Mouse (Mus musculus) limb, embryonic 11.5 days (tissue): ENCODE results near the gene Tk1. TPM values are rescaled to one million over a fixed set of nuclear protein-coding genes. Genes with fewer than 3 reads are reported as not detected.

Experiments
- ATAC-seq: fragments of 200-750 bp; cut with Nextera tagmentation; 2 replicates; pipeline ENCODE4 v1.8.0; 2017; ENCODE audit warnings: low read depth; ENCODE audit not compliant: insufficient number of reproducible peaks, low FRiP score, low TSS enrichment
- DNase-seq: peaks from one replicate; pipeline ENCODE4 v3.0.0-alpha.2; 2015; ENCODE audit warnings: low spot score
- H3K27ac ChIP-seq: fragments of 300-500 bp; sonication (generic); replicated peaks from 2 replicates; pipeline ENCODE4 v1.5.1; 2014; ENCODE audit warnings: low read depth, mild to moderate bottlenecking, low read length
- H3K27me3 ChIP-seq: fragments of 300-500 bp; sonication (generic); 2 replicates; pipeline ENCODE4 v1.6.1; 2014; ENCODE audit warnings: mild to moderate bottlenecking, low read length, mixed read lengths; ENCODE audit not compliant: control insufficient read depth, insufficient read depth
- H3K36me3 ChIP-seq: fragments of 300-500 bp; sonication (generic); 2 replicates; pipeline ENCODE4 v1.6.1; 2014; ENCODE audit warnings: mild to moderate bottlenecking, low read length, moderate library complexity, mixed read lengths; ENCODE audit not compliant: control insufficient read depth, insufficient read depth
- H3K4me1 ChIP-seq: fragments of 300-500 bp; sonication (generic); 2 replicates; pipeline ENCODE4 v1.6.1; 2014; ENCODE audit warnings: low read length, mixed read lengths; ENCODE audit not compliant: control insufficient read depth, insufficient read depth
- H3K4me2 ChIP-seq: fragments of 300-500 bp; sonication (generic); 2 replicates; pipeline ENCODE4 v1.6.1; 2014; ENCODE audit warnings: low read depth, mild to moderate bottlenecking, moderate library complexity; ENCODE audit not compliant: severe bottlenecking
- H3K4me3 ChIP-seq: fragments of 300-500 bp; sonication (generic); 2 replicates; pipeline ENCODE4 v1.5.1; 2014; ENCODE audit warnings: low read depth, low read length
- H3K9ac ChIP-seq: fragments of 300-500 bp; sonication (generic); 2 replicates; pipeline ENCODE4 v1.6.1; 2014; ENCODE audit warnings: mild to moderate bottlenecking, low read length
- H3K9me3 ChIP-seq: fragments of 300-500 bp; sonication (generic); 2 replicates; pipeline ENCODE4 v1.6.1; 2016; ENCODE audit warnings: low read length; ENCODE audit not compliant: control insufficient read depth
- WGBS: fragments of 180-500 bp; shearing (Covaris S2); extraction: QIAGEN DNeasy Blood & Tissue Kit; methylation state at CpG from one replicate; pipeline ENCODE4 v1.1.7; 2014; 5-methylcytosine and 5-hydroxymethylcytosine counted together
- polyA plus RNA-seq: library from polyadenylated mRNA; unstranded; fragments of >200 nt; fragmentation: Nextera tagmentation; extraction: Ambion mirVana; gene quantifications from 2 replicates; pipeline ENCODE4 v1.2.1, GENCODE M21; 2014

Tk1 gene
- polyA plus RNA-seq, 1 experiment from 2014 or later: 138 TPM

GRCm38 (mm10) chr11:117776085-117776792 is 49.7 kb downstream of the Tk1 start:
- Histone ChIP-seq H3K9ac (no peak overlapping the region; the same call in 1 of the 2 replicates), H3K4me3 (no peak overlapping the region), H3K27ac (no peak overlapping the region), H3K4me1 (peaks cover 22% of the 10 kb centered on the region), H3K36me3 (peaks cover 5% of the 10 kb centered on the region), H3K9me3 (no peaks in the 10 kb centered on the region), H3K4me2 (no peak overlapping the region), H3K27me3 (no peaks in the 10 kb centered on the region)
- no peak for DNase-seq
- no peak for ATAC-seq
- 91% methylated on average over 14 of the region's 14 CpGs for WGBS

GRCm38 (mm10) chr11:117775540-117775939 is 50.4 kb downstream of the Tk1 start:
- no peaks in the 10 kb centered on the region for H3K27me3 ChIP-seq
- H3K4me2 ChIP-seq: no peak overlapping the region
- no peak overlapping the region for H3K27ac ChIP-seq
- H3K9ac ChIP-seq: no peak overlapping the region
- H3K36me3 ChIP-seq: peaks cover 5% of the 10 kb centered on the region
- 92% methylated on average over 13 of the region's 13 CpGs for WGBS
- no peaks in the 10 kb centered on the region for H3K9me3 ChIP-seq
- ATAC-seq (no peak), DNase-seq (no peak)
- H3K4me3 ChIP-seq: no peak overlapping the region
- peaks cover 17% of the 10 kb centered on the region for H3K4me1 ChIP-seq

DNA sequence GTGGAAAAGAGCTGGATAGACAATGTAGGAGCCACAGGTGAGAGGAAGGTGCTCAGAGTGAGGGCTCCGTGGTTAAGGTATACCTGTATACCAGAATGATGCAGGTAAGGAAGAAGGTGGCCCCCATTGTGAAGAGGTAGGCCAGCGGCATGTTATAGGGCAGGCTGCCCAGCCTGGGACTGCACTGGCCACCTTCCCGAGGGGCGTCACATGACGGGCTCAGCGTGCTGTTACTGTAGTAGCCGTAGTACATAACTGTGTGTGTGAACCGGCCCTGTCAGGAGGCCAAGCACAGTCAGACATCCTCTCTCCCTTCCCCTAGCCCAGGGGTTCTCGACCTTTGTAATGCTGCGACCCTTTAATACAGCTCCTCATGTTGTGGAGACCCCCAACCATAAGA is 51.0 kb downstream of the Tk1 start:
- Histone ChIP-seq H3K36me3 (peaks cover 5% of the 10 kb centered on the region), H3K4me2 (no peak overlapping the region), H3K27me3 (no peaks in the 10 kb centered on the region), H3K4me1 (peaks cover 12% of the 10 kb centered on the region), H3K4me3 (no peak overlapping the region), H3K9ac (no peak overlapping the region), H3K27ac (no peak overlapping the region), H3K9me3 (no peaks in the 10 kb centered on the region)
- DNase-seq: no peak
- WGBS: 94% methylated on average over 10 of the region's 10 CpGs
- no peak for ATAC-seq

DNA sequence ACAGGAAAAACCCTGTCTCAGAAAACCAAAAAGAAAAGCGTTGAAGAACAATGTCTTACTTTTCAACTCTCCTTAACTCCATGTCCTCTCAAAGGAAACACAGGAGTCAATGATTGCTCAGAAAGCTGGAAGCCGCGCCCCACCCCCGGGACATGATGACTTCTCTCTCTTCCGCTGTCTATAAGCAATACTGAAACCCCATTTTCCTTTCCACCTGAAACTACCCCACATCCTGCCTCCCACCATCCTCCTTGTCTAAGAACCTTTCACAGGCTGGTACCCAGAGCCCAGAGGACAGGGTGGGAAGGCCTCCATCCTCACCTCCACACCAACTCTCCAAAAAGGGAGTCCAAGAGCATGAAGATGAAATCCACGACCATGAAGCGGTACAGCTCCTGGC is 53.5 kb downstream of the Tk1 start:
- no peak for ATAC-seq
- peaks cover 5% of the 10 kb centered on the region for H3K36me3 ChIP-seq
- no peak overlapping the region for H3K4me2 ChIP-seq
- no peaks in the 10 kb centered on the region for H3K4me1 ChIP-seq
- no peak for DNase-seq
- no peaks in the 10 kb centered on the region for H3K27me3 ChIP-seq
- H3K4me3 ChIP-seq: no peak overlapping the region
- no peak overlapping the region for H3K9ac ChIP-seq
- H3K27ac ChIP-seq: no peak overlapping the region
- WGBS: 96% methylated on average over 7 of the region's 7 CpGs
- H3K9me3 ChIP-seq: no peaks in the 10 kb centered on the region

DNA sequence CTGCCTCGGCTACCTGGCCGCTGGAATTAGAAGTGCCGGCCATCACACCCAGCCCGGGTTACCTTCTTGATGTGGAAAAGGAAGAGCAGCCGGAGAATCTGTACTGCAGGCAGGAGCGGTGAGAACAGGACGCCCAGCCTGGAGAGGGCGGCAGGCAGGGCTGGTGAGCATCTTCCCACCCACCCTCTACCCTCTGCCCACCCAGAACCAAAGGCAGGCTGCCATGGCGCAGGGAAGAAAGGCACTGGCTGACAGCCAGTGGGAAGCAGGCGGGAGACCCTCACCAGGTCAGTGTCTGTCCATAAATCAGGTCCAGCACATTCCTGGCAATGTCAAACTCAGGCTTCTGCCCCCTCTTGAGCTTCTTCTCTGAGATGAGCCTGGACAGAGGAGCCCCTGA is 55.5 kb downstream of the Tk1 start:
- Histone ChIP-seq H3K4me2 (no peak overlapping the region), H3K4me3 (no peak overlapping the region), H3K27me3 (no peaks in the 10 kb centered on the region), H3K9me3 (no peaks in the 10 kb centered on the region), H3K9ac (no peak overlapping the region), H3K36me3 (peaks cover 3% of the 10 kb centered on the region; the same call in 1 of the 2 replicates), H3K27ac (no peak overlapping the region), H3K4me1 (no peaks in the 10 kb centered on the region)
- DNase-seq (no peak), ATAC-seq (no peak)
- WGBS: 88% methylated on average over 10 of the region's 10 CpGs

DNA sequence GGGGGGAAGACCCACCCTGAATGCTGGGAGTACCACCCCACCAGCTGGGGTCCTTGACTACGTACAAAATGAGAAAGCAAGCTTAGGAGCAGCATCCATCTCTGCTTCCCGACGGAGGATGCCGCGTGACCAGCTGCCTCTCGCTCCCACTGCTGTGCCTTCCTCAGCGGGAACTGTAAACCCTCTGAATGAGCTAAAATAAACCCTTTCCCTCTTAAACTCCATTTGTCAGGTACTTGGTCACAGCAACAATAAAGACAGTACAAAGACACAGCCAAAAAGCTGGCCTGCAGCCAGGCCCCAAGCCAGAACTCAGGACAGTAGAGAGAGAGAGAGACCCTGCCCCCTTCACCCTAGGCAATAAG is 56.2 kb downstream of the Tk1 start:
- Histone ChIP-seq H3K27ac (no peak overlapping the region), H3K4me2 (no peak overlapping the region), H3K27me3 (no peaks in the 10 kb centered on the region), H3K4me3 (no peak overlapping the region), H3K9me3 (no peaks in the 10 kb centered on the region), H3K36me3 (peaks cover 6% of the 10 kb centered on the region; the same call in 1 of the 2 replicates), H3K9ac (no peak overlapping the region), H3K4me1 (no peaks in the 10 kb centered on the region)
- DNase-seq: no peak
- WGBS: 93% methylated on average over 7 of the region's 7 CpGs
- ATAC-seq: no peak

DNA sequence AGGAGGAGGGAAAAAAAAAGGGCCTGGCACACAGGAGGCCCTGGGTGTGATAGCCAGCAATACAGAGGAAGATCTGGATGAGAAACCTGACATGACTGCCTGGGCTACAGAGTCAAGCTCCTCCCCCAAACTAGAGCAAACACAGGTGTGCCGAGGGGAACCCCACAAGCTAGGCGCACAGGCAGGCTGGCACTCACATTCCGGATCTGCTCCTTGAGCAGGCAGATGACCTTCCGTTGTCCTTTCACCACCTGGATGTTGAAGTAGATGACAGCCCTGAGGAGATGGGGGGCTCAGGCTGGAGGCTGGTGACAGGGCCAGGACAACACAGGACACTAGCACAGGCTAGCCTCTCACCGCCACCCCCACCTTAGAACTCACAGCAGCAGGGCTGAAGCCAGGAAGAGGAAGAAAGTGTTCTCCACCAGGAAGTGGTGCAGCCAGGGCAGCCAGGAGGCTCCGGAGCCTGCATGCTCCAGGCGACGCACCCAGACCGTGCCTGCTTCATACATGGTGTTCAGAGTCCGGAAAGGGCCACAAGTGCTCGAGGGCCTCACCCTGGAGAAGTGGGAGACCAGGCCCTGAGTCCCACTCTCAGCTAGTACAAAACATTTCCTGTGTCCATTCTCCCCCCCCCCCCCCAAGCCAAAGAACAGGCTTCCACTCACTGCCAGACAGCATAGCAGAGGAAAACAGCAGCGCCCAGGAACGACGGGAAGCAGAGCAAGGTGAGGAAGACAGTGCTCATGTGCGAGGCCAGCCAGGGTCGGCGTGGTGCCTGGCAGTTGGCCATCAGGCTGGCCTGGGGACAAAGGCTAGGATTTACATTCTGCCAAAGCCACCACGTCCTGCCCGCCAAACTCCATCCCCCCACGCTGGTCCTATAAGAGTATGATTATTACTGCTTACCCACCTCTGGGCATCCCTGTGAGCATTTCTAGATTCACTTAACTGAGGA is 56.9 kb downstream of the Tk1 start:
- Histone ChIP-seq H3K27me3 (no peaks in the 10 kb centered on the region), H3K4me3 (no peak overlapping the region), H3K9ac (no peak overlapping the region), H3K9me3 (no peaks in the 10 kb centered on the region), H3K36me3 (peaks cover 10% of the 10 kb centered on the region; the same call in 1 of the 2 replicates), H3K4me2 (no peak overlapping the region), H3K4me1 (no peaks in the 10 kb centered on the region), H3K27ac (no peak overlapping the region)
- WGBS: 87% methylated on average over 20 of the region's 20 CpGs
- ATAC-seq (no peak), DNase-seq (no peak)

GRCm38 (mm10) chr11:117766275-117766674 is 59.6 kb downstream of the Tk1 start:
- no peak overlapping the region for H3K27ac ChIP-seq
- no peak overlapping the region; the same call in 1 of the 2 replicates for H3K9ac ChIP-seq
- WGBS: 93% methylated on average over 3 of the region's 3 CpGs
- no peak overlapping the region for H3K4me3 ChIP-seq
- ATAC-seq (no peak), DNase-seq (no peak)
- no peaks in the 10 kb centered on the region for H3K9me3 ChIP-seq
- H3K36me3 ChIP-seq: peaks cover 11% of the 10 kb centered on the region
- no peak overlapping the region for H3K4me2 ChIP-seq
- H3K27me3 ChIP-seq: no peaks in the 10 kb centered on the region
- no peaks in the 10 kb centered on the region for H3K4me1 ChIP-seq
